Mouse (Mus musculus) B cell, adult (primary cell): Measurements from ENCODE around the gene Cilp. TPM values are rescaled to one million over a fixed set of nuclear protein-coding genes. Genes with fewer than 3 reads are reported as not detected.

Experiments used
- total RNA-seq: library from RNA; stranded (reverse); gene quantifications from 4 replicates; pipeline ENCODE4 v1.2.4, GENCODE M21; 2023; ENCODE audit not compliant: inconsistent age

Cilp gene
- total RNA-seq, result not detected in 4 replicates

DNA sequence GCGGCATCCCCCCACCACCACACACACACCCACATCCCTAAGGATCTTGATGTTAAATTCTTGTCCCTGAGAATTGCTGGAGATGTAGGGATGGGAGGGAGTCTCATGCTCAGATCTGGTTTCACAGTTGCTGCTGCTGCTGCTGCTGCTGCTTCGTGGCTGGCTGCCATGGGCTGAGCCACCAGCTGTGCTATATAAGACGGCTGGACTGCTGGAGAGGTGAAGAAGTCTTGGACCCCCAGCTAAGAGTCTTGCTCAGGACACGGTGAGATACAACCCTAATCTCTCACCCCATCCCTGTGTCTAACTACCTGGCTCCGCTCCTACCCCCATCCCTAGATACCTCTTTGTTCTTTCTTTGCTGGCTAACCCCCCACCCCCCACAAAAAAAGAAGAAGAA lies at the start of gene Cilp:
TSS of gene Cilp (plus strand) at position 222 of the 400 bp plus-strand sequence.

DNA sequence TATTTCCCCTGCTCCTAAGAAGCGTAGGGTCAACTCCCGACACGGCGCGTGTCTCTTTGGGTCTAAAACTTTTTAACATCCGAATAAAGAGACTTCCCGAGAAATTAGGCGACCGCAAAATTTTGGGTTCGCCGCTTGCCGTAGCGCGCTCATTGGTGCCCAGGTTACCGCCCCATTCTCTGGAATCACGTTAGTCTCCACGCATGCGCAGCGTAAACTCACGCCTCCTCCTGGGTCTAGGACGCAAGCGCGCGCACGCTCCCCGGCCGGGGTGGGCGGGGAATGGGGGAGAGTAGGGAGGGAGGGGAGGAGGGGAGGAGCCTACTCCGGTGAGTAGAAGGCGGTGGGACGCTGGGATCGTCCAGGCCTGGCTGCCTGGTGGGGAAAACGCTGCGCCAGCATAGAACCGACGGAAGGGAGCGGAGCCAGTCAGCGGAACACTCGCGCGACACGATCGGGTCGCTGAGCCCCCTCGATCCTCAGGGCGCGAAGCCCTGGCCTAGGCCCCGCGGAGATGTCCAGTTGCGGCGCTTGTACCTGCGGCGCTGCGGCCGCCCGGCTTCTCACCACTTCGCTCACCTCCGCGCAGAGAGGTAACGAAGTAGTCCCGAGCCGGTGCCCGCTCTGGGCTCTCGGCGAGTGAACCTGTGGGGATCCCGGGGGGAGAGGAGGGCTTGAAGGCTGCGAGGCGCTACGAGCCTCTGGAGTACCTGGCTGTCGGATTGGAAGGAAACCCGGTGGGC lies 29.2 kb downstream of the Cilp start, which contains the start of gene Clpx:
TSS of gene Clpx (plus strand) at position 288 of the 743 bp plus-strand sequence.

Other genes with a start within 250 kb of the Cilp start
- 19.8 to 23.2 TPM (median 20.2 TPM) in 4 replicates for gene Hacd3, start 243.5 kb upstream of the Cilp start, total RNA-seq
- gene Dpp8, start 232.8 kb upstream of the Cilp start, total RNA-seq, result 84.4 to 90.4 TPM (median 86.0 TPM) in 4 replicates
- gene Igdcc4, start 163.7 kb upstream of the Cilp start, total RNA-seq, result 0.21 to 0.27 TPM (median 0.22 TPM) in 4 replicates
- gene Igdcc3, start 124.0 kb upstream of the Cilp start, total RNA-seq, result not detected in 4 replicates
- gene Parp16, start 69.8 kb upstream of the Cilp start, total RNA-seq, result 3.7 to 6.5 TPM (median 4.3 TPM) in 4 replicates
- gene Clpx, start 29.1 kb downstream of the Cilp start, total RNA-seq, result 30.2 to 36.2 TPM (median 31.7 TPM) in 4 replicates
- gene Pdcd7, start 80.9 kb downstream of the Cilp start, total RNA-seq, result 21.5 to 25.0 TPM (median 21.9 TPM) in 4 replicates
- 0.63 to 1.8 TPM in 2 of 4 replicates, not detected in the others for gene Ubap1l, start 95.9 kb downstream of the Cilp start, total RNA-seq
- not detected in 4 replicates for gene Kbtbd13, start 126.5 kb downstream of the Cilp start, total RNA-seq
- 0.21 to 0.26 TPM in 2 of 4 replicates, not detected in the others for gene Rasl12, start 133.3 kb downstream of the Cilp start, total RNA-seq
- gene Slc51b, start 157.8 kb downstream of the Cilp start, total RNA-seq, result not detected in 4 replicates
- 21.0 to 25.7 TPM (median 22.2 TPM) in 4 replicates for gene Mtfmt, start 170.6 kb downstream of the Cilp start, total RNA-seq
- 63.2 to 69.7 TPM (median 65.7 TPM) in 4 replicates for gene Spg21, start 195.8 kb downstream of the Cilp start, total RNA-seq